Mouse (Mus musculus) E14TG2a.4 (cell line): Measurements from ENCODE around the gene Spcs2.

Experiments used
- CTCF ChIP-seq: conservative IDR thresholded peaks from 2 replicates; pipeline ENCODE4 v1.5.1; 2014; ENCODE audit warnings: low read length
- NANOG ChIP-seq: IDR thresholded peaks from 2 replicates; pipeline ENCODE4 v1.6.1; 2014; ENCODE audit warnings: borderline replicate concordance, low read length, mixed read lengths

DNA sequence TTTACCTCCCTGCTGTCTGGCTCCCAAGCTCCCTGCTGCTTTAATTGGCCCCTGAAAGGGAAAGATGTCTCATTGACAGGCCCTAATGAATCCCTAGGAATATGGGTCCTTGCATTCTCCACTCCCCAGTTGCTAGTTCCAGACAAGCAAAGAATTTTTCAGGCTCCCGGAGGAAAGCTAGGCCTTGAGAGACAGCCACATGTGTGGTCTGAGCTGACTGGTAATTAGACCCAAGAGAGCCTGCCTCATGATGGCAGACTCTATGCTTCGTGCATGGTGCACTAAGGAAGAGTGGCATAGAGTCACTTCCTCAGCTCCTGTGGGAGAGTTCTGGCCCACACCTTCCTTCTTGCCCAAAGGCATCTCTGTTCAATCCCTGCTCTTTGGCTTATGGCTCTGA lies 75.3 kb downstream of the Spcs2 start:
- TF ChIP-seq CTCF (no peak), NANOG (no peak)
